Mouse (Mus musculus) R1 (cell line): Measurements from ENCODE around the gene Cnot1.

Source experiments
- DNase-seq: peaks from one replicate; pipeline ENCODE4 v3.0.0-alpha.2; 2018; ENCODE audit warnings: low read depth, low spot score

Cnot1 gene

DNA sequence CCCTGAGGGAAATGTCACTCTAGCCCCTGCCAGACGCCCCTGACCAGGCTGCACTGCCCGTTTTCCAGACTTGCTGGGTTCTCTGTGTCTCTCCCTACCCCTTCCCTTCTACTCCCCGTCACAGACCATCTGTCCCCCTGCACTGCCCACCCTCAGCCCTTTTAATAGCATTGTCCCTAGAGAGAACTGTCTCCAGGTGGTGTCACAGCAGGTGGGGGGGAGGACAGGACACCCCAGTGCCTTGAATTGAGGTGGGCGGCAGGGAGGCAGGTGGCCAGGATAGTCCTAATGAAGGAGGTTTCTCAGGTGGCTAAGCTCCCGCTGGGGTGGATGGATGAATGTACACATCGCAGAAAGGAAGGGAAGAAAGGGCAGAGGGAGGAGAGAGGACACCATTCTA is 112.6 kb downstream of the Cnot1 start:
- DNase-seq: no peak

DNA sequence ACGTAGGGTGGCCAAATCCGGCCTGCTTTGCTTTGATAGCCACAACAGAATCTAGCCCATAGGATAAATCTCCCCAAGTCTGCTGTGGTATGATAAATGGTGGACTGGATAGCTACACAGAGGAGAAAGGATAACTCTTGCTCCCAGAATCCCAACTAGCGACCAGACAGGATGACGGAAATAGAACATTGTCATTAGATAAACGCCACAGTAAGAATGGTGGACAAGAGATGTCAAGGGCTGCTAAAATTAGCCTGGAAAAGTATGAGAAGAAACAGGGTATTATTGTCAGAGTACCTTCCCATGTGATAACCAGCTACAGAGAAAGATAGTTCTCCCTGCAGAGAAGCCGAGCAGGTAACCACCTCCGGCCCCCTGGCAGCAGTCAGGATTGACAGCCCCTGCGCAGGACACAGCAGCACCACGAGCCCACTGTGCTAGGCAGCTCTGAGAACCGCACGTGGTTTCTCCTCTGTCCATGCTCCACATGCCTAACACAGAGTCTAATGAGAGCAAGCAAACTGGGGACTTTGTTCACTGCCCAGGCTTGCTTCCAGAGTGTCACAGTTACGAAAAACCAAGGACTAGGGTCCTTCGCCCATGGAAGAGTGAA is 116.2 kb downstream of the Cnot1 start:
- peak; percentile 60 for DNase-seq

GRCm38 (mm10) chr8:95688073-95688672 is 119.1 kb downstream of the Cnot1 start:
- no peak for DNase-seq

DNA sequence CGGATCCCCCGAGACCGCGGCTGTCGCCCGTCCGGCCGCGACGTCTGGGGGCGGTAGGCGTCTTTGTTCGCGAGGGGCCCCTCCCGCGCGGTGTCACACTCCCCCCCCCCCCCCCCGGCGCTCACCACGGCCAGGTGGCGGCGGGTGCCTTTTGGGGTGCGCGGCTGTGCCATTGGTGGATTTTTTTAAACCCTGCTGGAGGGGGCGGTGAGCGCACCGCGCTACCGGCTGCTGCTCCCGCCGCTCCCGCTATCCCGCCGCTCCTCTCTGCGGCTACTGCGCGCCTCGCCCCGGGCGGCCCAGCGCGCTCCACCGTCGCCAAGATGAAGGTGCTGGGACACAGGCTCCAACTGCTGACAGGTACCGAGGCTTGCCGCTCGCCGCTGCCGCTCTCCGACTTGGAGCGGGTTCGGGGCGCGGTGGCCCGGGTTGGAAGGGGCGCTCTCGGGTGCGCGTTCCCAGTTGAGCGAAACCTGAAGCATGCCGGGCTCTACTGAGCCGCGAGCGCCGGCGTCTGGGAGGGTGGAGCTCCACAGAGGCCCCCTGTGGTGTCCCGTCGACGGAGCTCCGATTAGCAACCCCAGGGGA is 129.1 kb downstream of the Cnot1 start:
- peak; percentile 69 for DNase-seq

- DNase-seq: no peak
Observed at GRCm38 (mm10) chr8:95677591-95678023, 129.7 kb downstream of the Cnot1 start.

GRCm38 (mm10) chr8:95676631-95677030 is 130.6 kb downstream of the Cnot1 start, which contains the start of gene Ndrg4:
Gene Ndrg4 (plus strand): TSS chr8:95676980.
- DNase-seq: peak; percentile 32

GRCm38 (mm10) chr8:95672811-95673210 is 134.5 kb downstream of the Cnot1 start:
- no peak for DNase-seq

DNA sequence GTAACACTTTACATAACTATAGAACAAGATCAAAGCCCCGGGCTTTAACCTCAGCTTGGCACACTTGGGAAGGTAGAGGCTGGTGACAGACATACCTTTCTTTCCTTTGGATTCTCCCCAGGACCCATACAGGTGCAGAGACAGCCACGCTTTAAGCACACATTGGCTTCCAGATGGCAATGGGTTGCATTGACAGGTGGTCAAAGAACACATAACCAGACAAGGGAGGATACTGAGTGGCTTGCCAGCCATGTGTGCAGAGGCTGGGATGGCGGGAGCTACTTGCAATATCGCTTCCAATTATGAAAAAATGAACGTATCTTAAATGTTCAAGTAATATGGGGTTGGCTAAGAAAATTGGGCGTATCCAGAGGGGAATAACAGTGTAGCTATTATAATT is 135.4 kb downstream of the Cnot1 start:
- no peak for DNase-seq

- no peak for DNase-seq
Observed at GRCm38 (mm10) chr8:95669967-95670366, 137.3 kb downstream of the Cnot1 start.
